Mouse (Mus musculus): ENCODE data around the gene Lmntd1. TPM values are rescaled to one million over a fixed set of nuclear protein-coding genes. Genes with fewer than 3 reads are reported as not detected.
A peak's percentile ranks its signal among the peaks of the same experiment; 100 is the strongest.

Gene Lmntd1
- polyA plus RNA-seq, 1 experiment from 2014 or later: 17.7 TPM

DNA sequence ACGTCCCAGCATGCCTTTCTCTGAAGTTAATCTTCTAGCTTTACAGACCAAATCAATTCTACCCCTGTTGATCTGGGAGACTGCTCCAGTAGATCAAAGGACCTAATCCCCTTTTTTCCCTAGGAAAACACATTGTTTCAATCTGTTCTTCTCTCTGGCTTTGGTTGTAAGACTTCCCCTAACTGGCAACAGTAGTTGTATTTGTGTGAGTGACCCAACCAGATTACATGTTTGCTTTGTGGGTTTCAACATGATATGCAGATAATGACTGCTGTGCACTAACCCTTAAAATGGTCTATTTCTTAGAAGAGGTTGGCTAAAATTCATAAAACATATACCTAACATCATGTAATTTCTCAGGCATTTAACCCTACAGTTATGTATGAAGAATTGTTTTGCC is 22.5 kb downstream of the Lmntd1 start:
- H3K27ac ChIP-seq (replicated peaks in 1 of 2; ENCODE audit: control insufficient read depth in 1 of 2, insufficient read depth in 1 of 2, low read depth in 2 of 2, low read length in 2 of 2): no peak overlapping the region
- WGBS: 84% methylated on average over 1 of the region's 1 CpGs
- ATAC-seq (ENCODE audit: insufficient number of reproducible peaks, insufficient read depth, low FRiP score, low read depth): no peak

GRCm38 (mm10) chr6:145590501-145591293 is 23.4 kb downstream of the Lmntd1 start:
- no peak for ATAC-seq (ENCODE audit: insufficient number of reproducible peaks, insufficient read depth, low FRiP score, low read depth)
- H3K9ac ChIP-seq (ENCODE audit: low read length): no peak overlapping the region
- no peak overlapping the region for H3K4me3 ChIP-seq (ENCODE audit: control insufficient read depth in 1 of 2, insufficient read depth in 1 of 2, low read depth in 1 of 2, low read length in 2 of 2)
- WGBS: 88% methylated on average over 11 of the region's 11 CpGs
- H3K4me1 ChIP-seq (ENCODE audit: control insufficient read depth in 2 of 2, insufficient read depth in 2 of 2, low read length in 2 of 2): peaks cover 3 to 9% of the 10 kb centered on the region in 2 experiments; a peak in 3 of 4 replicates
- H3K27me3 ChIP-seq (ENCODE audit: control insufficient read depth, insufficient read depth, low read length): no peaks in the 10 kb centered on the region
- H3K27ac ChIP-seq (replicated peaks in 1 of 2; ENCODE audit: control insufficient read depth in 1 of 2, insufficient read depth in 1 of 2, low read depth in 2 of 2, low read length in 2 of 2): no peak overlapping the region
- no peaks in the 10 kb centered on the region for H3K36me3 ChIP-seq (ENCODE audit: control insufficient read depth, insufficient read depth, low read length)
- H3K9me3 ChIP-seq (ENCODE audit: control insufficient read depth, low read length): no peaks in the 10 kb centered on the region
- H3K4me2 ChIP-seq (ENCODE audit: low read length): no peak overlapping the region

More for the DNA sequence above, 22.5 kb downstream of the Lmntd1 start:
- no peak overlapping the region for H3K4me2 ChIP-seq (ENCODE audit: low read length)
- H3K4me1 ChIP-seq (ENCODE audit: control insufficient read depth in 2 of 2, insufficient read depth in 2 of 2, low read length in 2 of 2): peaks cover 3 to 13% of the 10 kb centered on the region in 2 experiments; a peak in 3 of 4 replicates
- no peaks in the 10 kb centered on the region for H3K9me3 ChIP-seq (ENCODE audit: control insufficient read depth, low read length)
- H3K36me3 ChIP-seq (ENCODE audit: control insufficient read depth, insufficient read depth, low read length): no peaks in the 10 kb centered on the region
- no peak overlapping the region for H3K4me3 ChIP-seq (ENCODE audit: control insufficient read depth in 1 of 2, insufficient read depth in 1 of 2, low read depth in 1 of 2, low read length in 2 of 2)
- H3K27me3 ChIP-seq (ENCODE audit: control insufficient read depth, insufficient read depth, low read length): no peaks in the 10 kb centered on the region
- H3K9ac ChIP-seq (ENCODE audit: low read length): no peak overlapping the region

GRCm38 (mm10) chr6:145585052-145585973 is 28.8 kb downstream of the Lmntd1 start:
- peak overlapping the region; percentile 30 for H3K4me2 ChIP-seq (ENCODE audit: low read length)
- ATAC-seq (ENCODE audit: insufficient number of reproducible peaks, insufficient read depth, low FRiP score, low read depth): no peak
- no peak overlapping the region for H3K4me3 ChIP-seq (ENCODE audit: control insufficient read depth in 1 of 2, insufficient read depth in 1 of 2, low read depth in 1 of 2, low read length in 2 of 2)

GRCm38 (mm10) chr6:145581366-145582170 is 32.6 kb downstream of the Lmntd1 start:
- Histone ChIP-seq H3K4me3 (ENCODE audit: control insufficient read depth in 1 of 2, insufficient read depth in 1 of 2, low read depth in 1 of 2, low read length in 2 of 2) (no peak overlapping the region), H3K27me3 (ENCODE audit: control insufficient read depth, insufficient read depth, low read length) (no peaks in the 10 kb centered on the region), H3K9ac (ENCODE audit: low read length) (peak overlapping the region; percentile 53), H3K9me3 (ENCODE audit: control insufficient read depth, low read length) (no peaks in the 10 kb centered on the region), H3K36me3 (ENCODE audit: control insufficient read depth, insufficient read depth, low read length) (no peaks in the 10 kb centered on the region), H3K4me2 (ENCODE audit: low read length) (peak overlapping the region; percentile 48), H3K27ac (replicated peaks in 1 of 2; ENCODE audit: control insufficient read depth in 1 of 2, insufficient read depth in 1 of 2, low read depth in 2 of 2, low read length in 2 of 2) (no peak overlapping the region), H3K4me1 (ENCODE audit: control insufficient read depth in 2 of 2, insufficient read depth in 2 of 2, low read length in 2 of 2) (peaks cover 18 to 29% of the 10 kb centered on the region in 2 experiments)
- peak; percentile 35; the same call in 1 of the 2 replicates for ATAC-seq (ENCODE audit: insufficient number of reproducible peaks, insufficient read depth, low FRiP score, low read depth)
- WGBS: 29% methylated on average over 10 of the region's 10 CpGs

More at GRCm38 (mm10) chr6:145585052-145585973, 28.8 kb downstream of the Lmntd1 start:
- no peaks in the 10 kb centered on the region for H3K36me3 ChIP-seq (ENCODE audit: control insufficient read depth, insufficient read depth, low read length)
- H3K27ac ChIP-seq (replicated peaks in 1 of 2; ENCODE audit: control insufficient read depth in 1 of 2, insufficient read depth in 1 of 2, low read depth in 2 of 2, low read length in 2 of 2): 0 out of 4 replicates have a peak overlapping the region, but pooled peaks of 1 of the 2 experiments have one; percentile 15
- H3K27me3 ChIP-seq (ENCODE audit: control insufficient read depth, insufficient read depth, low read length): no peaks in the 10 kb centered on the region
- H3K9ac ChIP-seq (ENCODE audit: low read length): no peak overlapping the region
- no peaks in the 10 kb centered on the region for H3K9me3 ChIP-seq (ENCODE audit: control insufficient read depth, low read length)
- 58% methylated on average over 21 of the region's 21 CpGs for WGBS
- H3K4me1 ChIP-seq (ENCODE audit: control insufficient read depth in 2 of 2, insufficient read depth in 2 of 2, low read length in 2 of 2): peaks cover 13 to 21% of the 10 kb centered on the region in 2 experiments

DNA sequence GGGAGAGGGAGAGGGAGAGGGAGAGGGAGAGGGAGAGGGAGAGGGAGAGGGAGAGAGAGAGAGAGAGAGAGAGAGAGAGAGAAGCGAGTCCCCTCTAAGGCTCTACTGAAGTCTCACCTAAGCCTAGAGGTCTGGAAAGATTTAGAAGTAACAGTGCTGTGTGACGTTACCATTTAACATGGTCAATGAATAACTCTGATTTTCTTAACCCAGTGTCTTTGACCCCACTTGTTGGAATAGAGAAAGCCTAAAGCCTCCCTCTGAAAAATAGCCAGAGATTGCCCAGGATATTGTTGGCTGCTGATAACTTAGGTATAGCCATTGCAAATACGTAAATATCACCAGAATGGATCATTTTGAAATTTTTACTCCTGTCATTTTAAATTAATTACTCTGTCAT is 34.4 kb downstream of the Lmntd1 start:
- Histone ChIP-seq H3K4me1 (ENCODE audit: control insufficient read depth in 2 of 2, insufficient read depth in 2 of 2, low read length in 2 of 2) (peaks cover 15 to 21% of the 10 kb centered on the region in 2 experiments), H3K36me3 (ENCODE audit: control insufficient read depth, insufficient read depth, low read length) (no peaks in the 10 kb centered on the region), H3K27me3 (ENCODE audit: control insufficient read depth, insufficient read depth, low read length) (no peaks in the 10 kb centered on the region), H3K4me2 (ENCODE audit: low read length) (no peak overlapping the region), H3K4me3 (ENCODE audit: control insufficient read depth in 1 of 2, insufficient read depth in 1 of 2, low read depth in 1 of 2, low read length in 2 of 2) (no peak overlapping the region), H3K9ac (ENCODE audit: low read length) (no peak overlapping the region), H3K27ac (replicated peaks in 1 of 2; ENCODE audit: control insufficient read depth in 1 of 2, insufficient read depth in 1 of 2, low read depth in 2 of 2, low read length in 2 of 2) (no peak overlapping the region), H3K9me3 (ENCODE audit: control insufficient read depth, low read length) (no peaks in the 10 kb centered on the region)
- WGBS: 86% methylated on average over 3 of the region's 3 CpGs
- no peak for ATAC-seq (ENCODE audit: insufficient number of reproducible peaks, insufficient read depth, low FRiP score, low read depth)

DNA sequence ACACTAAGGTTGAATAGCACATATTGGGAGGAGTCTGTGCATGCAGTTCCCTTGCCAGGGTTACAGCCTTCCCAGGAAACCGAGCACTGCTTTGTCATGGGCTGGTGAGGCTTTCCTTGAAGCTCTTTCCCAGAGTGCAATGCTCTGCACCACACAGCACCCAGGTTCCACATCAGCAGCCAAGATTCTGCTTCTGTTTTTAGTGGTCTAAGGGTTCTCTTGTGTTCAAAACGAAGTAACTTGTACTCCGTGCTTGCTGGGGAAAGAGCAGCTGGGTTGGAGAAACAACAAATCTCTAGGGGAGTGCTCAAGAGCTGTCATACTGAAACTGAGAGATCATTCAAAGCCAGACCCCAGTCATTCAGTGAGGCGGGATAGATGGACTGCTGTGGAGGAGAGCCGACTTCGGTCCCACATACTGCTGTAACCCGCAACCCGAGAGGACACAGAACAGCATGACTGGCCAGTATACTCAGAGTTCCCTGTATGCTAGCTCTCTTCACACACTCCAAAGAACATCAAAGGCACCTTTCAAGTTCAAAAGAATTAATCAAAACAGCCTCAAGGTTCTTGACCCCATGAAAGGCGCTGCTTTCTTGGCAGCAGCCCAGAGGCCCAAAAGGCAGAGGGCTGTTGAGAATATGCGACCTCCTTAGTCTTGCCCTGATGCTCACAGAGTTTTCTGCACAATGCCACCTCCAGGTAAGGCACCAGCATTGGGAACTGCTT is 35.5 kb downstream of the Lmntd1 start:
- Histone ChIP-seq H3K36me3 (ENCODE audit: control insufficient read depth, insufficient read depth, low read length) (no peaks in the 10 kb centered on the region), H3K27me3 (ENCODE audit: control insufficient read depth, insufficient read depth, low read length) (no peaks in the 10 kb centered on the region), H3K9ac (ENCODE audit: low read length) (0 out of 2 replicates have a peak overlapping the region, but pooled peaks have one; percentile 34), H3K4me3 (ENCODE audit: control insufficient read depth in 1 of 2, insufficient read depth in 1 of 2, low read depth in 1 of 2, low read length in 2 of 2) (no peak overlapping the region), H3K4me2 (ENCODE audit: low read length) (no peak overlapping the region), H3K9me3 (ENCODE audit: control insufficient read depth, low read length) (no peaks in the 10 kb centered on the region), H3K27ac (replicated peaks in 1 of 2; ENCODE audit: control insufficient read depth in 1 of 2, insufficient read depth in 1 of 2, low read depth in 2 of 2, low read length in 2 of 2) (no peak overlapping the region), H3K4me1 (ENCODE audit: control insufficient read depth in 2 of 2, insufficient read depth in 2 of 2, low read length in 2 of 2) (peaks cover 15 to 21% of the 10 kb centered on the region in 2 experiments)
- WGBS: 41% methylated on average over 10 of the region's 10 CpGs
- ATAC-seq (ENCODE audit: insufficient number of reproducible peaks, insufficient read depth, low FRiP score, low read depth): no peak

All from heart, embryonic 14.5 days (tissue).